Mouse (Mus musculus): ENCODE results near the gene Lrrc42.

Lrrc42 gene

GRCm38 (mm10) chr4:107253125-107254091, at the start of gene Lrrc42, which contains the start of gene Hspb11:
Lrrc42 (minus strand) TSS chr4:107253532.
Hspb11 (plus strand) TSS chr4:107253593.
- DNase-seq: peak; percentile 96

- DNase-seq: no peak
Measured at GRCm38 (mm10) chr4:107302832-107303231, 49.5 kb upstream of the Lrrc42 start.

- no peak for DNase-seq
Measured at GRCm38 (mm10) chr4:107302221-107302620, 48.9 kb upstream of the Lrrc42 start.

GRCm38 (mm10) chr4:107300902-107301555, 47.7 kb upstream of the Lrrc42 start:
- no peak for DNase-seq

- no peak for DNase-seq
Measured at GRCm38 (mm10) chr4:107300371-107300770, 47.0 kb upstream of the Lrrc42 start.

GRCm38 (mm10) chr4:107299779-107300340, 46.5 kb upstream of the Lrrc42 start:
- DNase-seq: no peak

GRCm38 (mm10) chr4:107298071-107298606, 44.8 kb upstream of the Lrrc42 start:
- no peak for DNase-seq

- no peak for DNase-seq
Measured at GRCm38 (mm10) chr4:107292273-107292662, 38.9 kb upstream of the Lrrc42 start.

- DNase-seq: no peak
Measured at GRCm38 (mm10) chr4:107291611-107292272, 38.4 kb upstream of the Lrrc42 start.

GRCm38 (mm10) chr4:107287517-107287916, 34.2 kb upstream of the Lrrc42 start:
- DNase-seq: no peak

- no peak for DNase-seq
Measured at GRCm38 (mm10) chr4:107286386-107286785, 33.1 kb upstream of the Lrrc42 start.

GRCm38 (mm10) chr4:107285446-107286200, 32.3 kb upstream of the Lrrc42 start:
- DNase-seq: no peak

- DNase-seq: no peak
Measured at GRCm38 (mm10) chr4:107280843-107281475, 27.6 kb upstream of the Lrrc42 start.

- DNase-seq: no peak
Measured at GRCm38 (mm10) chr4:107278188-107278707, 24.9 kb upstream of the Lrrc42 start.

GRCm38 (mm10) chr4:107274511-107274910, 21.2 kb upstream of the Lrrc42 start:
- no peak for DNase-seq

- no peak for DNase-seq
Measured at GRCm38 (mm10) chr4:107273683-107274082, 20.4 kb upstream of the Lrrc42 start.

GRCm38 (mm10) chr4:107260001-107260400, 6.7 kb upstream of the Lrrc42 start:
- peak; percentile 77 for DNase-seq

GRCm38 (mm10) chr4:107254414-107254813, 1.1 kb upstream of the Lrrc42 start:
- peak; percentile 31 for DNase-seq

- DNase-seq: peak; percentile 23
Measured at GRCm38 (mm10) chr4:107252522-107252921, 810 bp downstream of the Lrrc42 start.

GRCm38 (mm10) chr4:107250494-107250893, 2.8 kb downstream of the Lrrc42 start:
- DNase-seq: peak; percentile 63

- peak; percentile 76 for DNase-seq
Measured at GRCm38 (mm10) chr4:107249471-107249870, 3.9 kb downstream of the Lrrc42 start.
